In the genomic region with DNA sequence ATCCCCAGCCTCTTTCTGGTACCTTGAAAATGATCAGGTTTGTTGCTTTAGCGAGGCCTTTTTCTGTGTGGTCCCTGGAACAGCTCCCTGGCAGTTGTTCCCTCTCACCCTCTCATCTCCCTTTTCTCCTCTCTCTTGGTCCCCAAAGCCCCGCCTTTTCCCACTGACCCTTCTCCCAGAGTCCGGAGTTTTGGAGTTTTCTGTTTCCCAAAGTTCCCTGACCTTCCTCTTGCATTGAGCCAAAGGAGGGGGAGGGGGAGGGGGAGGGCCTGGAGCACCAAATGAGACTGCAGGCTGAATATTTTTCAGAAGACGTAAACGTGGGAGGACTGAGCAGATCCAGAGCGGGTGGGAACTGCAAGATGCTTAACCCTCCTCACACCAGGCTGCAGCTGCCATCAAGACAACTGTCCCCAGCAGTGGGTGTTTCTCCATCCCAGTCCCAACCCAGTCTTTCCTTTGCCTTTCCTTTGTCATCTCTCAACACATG, we compare ENCODE assay signal across 8 mouse cellular contexts. TPM values are rescaled to one million over a fixed set of nuclear protein-coding genes. Genes with fewer than 3 reads are reported as not detected.
A peak's percentile ranks its signal among the peaks of the same experiment; 100 is the strongest.
DNase-seq lines count a peak whose midpoint lies in the region; ATAC-seq and TF ChIP-seq lines count a peak whose summit lies in the region.

Rarres2 (minus strand) TSS at position 218 of the 490 bp plus-strand sequence.

- 21% methylated on average over 6 of the region's 6 CpGs for WGBS in lung, postnatal 0 days
- 34% methylated on average over 6 of the region's 6 CpGs for WGBS in midbrain, embryonic 14.5 days

- DNase-seq in Muller cell, postnatal 12 days (ENCODE audit: inconsistent ontology term), result peak; percentile 53
- peak; percentile 17 for DNase-seq in adrenal gland, postnatal 14 days
- DNase-seq in heart, adult 9 months (ENCODE audit: low spot score in 2 of 2), result peak; percentile 80 to 81
- DNase-seq in kidney, postnatal 10 days, result peak; percentile 79
- peak; percentile 75 for DNase-seq in lung, postnatal 0 days (ENCODE audit: low spot score)
- DNase-seq in cerebellum, adult 9-11 months, result no peak
- DNase-seq in natural killer cell, adult 2 months (ENCODE audit: low spot score in 2 of 2), result no peak
- DNase-seq in midbrain, embryonic 14.5 days, result no peak

- no peaks in the 10 kb centered on the region for H3K36me3 ChIP-seq in lung, postnatal 0 days (ENCODE audit: insufficient read depth, low read length)
- H3K36me3 ChIP-seq in midbrain, embryonic 14.5 days (ENCODE audit: control insufficient read depth, insufficient read depth, low read length), result peaks cover 11% of the 10 kb centered on the region; the same call in 1 of the 2 replicates

- H3K4me1 ChIP-seq in lung, postnatal 0 days (ENCODE audit: insufficient read depth, low read depth, low read length), result peaks cover 9% of the 10 kb centered on the region; the same call in 1 of the 2 replicates
- no peaks in the 10 kb centered on the region for H3K4me1 ChIP-seq in midbrain, embryonic 14.5 days (ENCODE audit: control insufficient read depth, insufficient read depth, low read length)

- H3K9me3 ChIP-seq in lung, postnatal 0 days (ENCODE audit: low read length), result no peaks in the 10 kb centered on the region
- H3K9me3 ChIP-seq in midbrain, embryonic 14.5 days (ENCODE audit: control insufficient read depth, low read length), result no peaks in the 10 kb centered on the region

- peak within 1 kb of the TSS; percentile 63 for H3K27ac ChIP-seq in lung, postnatal 0 days (ENCODE audit: low read length)
- no peak within 1 kb of the TSS for H3K27ac ChIP-seq in midbrain, embryonic 14.5 days (replicated peaks; ENCODE audit: low read depth, low read length)

- no peaks in the 10 kb centered on the region for H3K27me3 ChIP-seq in lung, postnatal 0 days (replicated peaks; ENCODE audit: insufficient read depth, low read length)
- H3K27me3 ChIP-seq in midbrain, embryonic 14.5 days (ENCODE audit: control insufficient read depth, insufficient read depth, low read length), result no peaks in the 10 kb centered on the region

- H3K9ac ChIP-seq in lung, postnatal 0 days (replicated peaks; ENCODE audit: low read depth), result peak within 1 kb of the TSS; percentile 19; the same call in 1 of the 2 replicates
- no peak within 1 kb of the TSS for H3K9ac ChIP-seq in midbrain, embryonic 14.5 days (replicated peaks; ENCODE audit: low read length)

- peak within 1 kb of the TSS; percentile 15 for H3K4me3 ChIP-seq in lung, postnatal 0 days (ENCODE audit: low read depth, low read length)
- H3K4me3 ChIP-seq in midbrain, embryonic 14.5 days (replicated peaks; ENCODE audit: low read depth, low read length), result no peak within 1 kb of the TSS

- peak within 1 kb of the TSS; percentile 40 for H3K4me2 ChIP-seq in lung, postnatal 0 days (replicated peaks; ENCODE audit: low read depth, low read length)
- no peak within 1 kb of the TSS for H3K4me2 ChIP-seq in midbrain, embryonic 14.5 days (ENCODE audit: low read length)

- no peak for TF ChIP-seq CTCF in lung, postnatal 0 days (IDR thresholded peaks at IDR 0.05)

- TF ChIP-seq EP300 in lung, postnatal 0 days (IDR thresholded peaks at IDR 0.05), result no peak

- ATAC-seq in lung, postnatal 0 days, result peak; percentile 83
- ATAC-seq in midbrain, embryonic 14.5 days (ENCODE audit: low FRiP score, low TSS enrichment), result no peak

RNA-seq across cellular contexts. Expression of gene Rarres2, which starts in this region (rescaled TPM):
- 74.2 and 241 TPM in 2 replicates for total RNA-seq in adrenal gland, postnatal 14 days (2021)
- polyA plus RNA-seq in lung, postnatal 0 days (2015; fragmentation: Nextera tagmentation; extraction: Ambion mirVana), result 301 and 319 TPM in 2 replicates
- 1.5 and 3.6 TPM in 2 replicates for polyA plus RNA-seq in midbrain, embryonic 14.5 days (2014; fragmentation: Nextera tagmentation; extraction: Ambion mirVana)

Comparison
In these comparisons a context has a peak if more than half of its experiments do, and no peak if none do; other contexts are left out.
1. RNA of gene Rarres2 (polyA plus RNA-seq): 301 to 319 TPM in lung, postnatal 0 days; 1.5 to 3.6 TPM in midbrain, embryonic 14.5 days; every median in the first group is over 10 times any median in the second.
2. DNase-seq: peak in Muller cell, postnatal 12 days (single experiment), adrenal gland, postnatal 14 days (single experiment), heart, adult 9 months (2 of 2), kidney, postnatal 10 days (single experiment) and lung, postnatal 0 days (single experiment); none in cerebellum, adult 9-11 months (single experiment), natural killer cell, adult 2 months (0 of 2) and midbrain, embryonic 14.5 days (single experiment).